Mouse (Mus musculus) intestine, postnatal 0 days (tissue): ENCODE measurements around the gene Sox6. TPM values are rescaled to one million over a fixed set of nuclear protein-coding genes. Genes with fewer than 3 reads are reported as not detected.
A peak's percentile ranks its signal among the peaks of the same experiment; 100 is the strongest.

ENCODE experiments used
- ATAC-seq: fragments of 200-750 bp; cut with Nextera tagmentation; 2 replicates; pipeline ENCODE4 v1.8.0; 2017; ENCODE audit warnings: mild to moderate bottlenecking, moderate TSS enrichment, moderate library complexity
- H3K27ac ChIP-seq: fragments of 300-500 bp; sonication (generic); 2 replicates; pipeline ENCODE4 v1.5.1; 2014; ENCODE audit warnings: mild to moderate bottlenecking, low read depth, low read length, moderate library complexity
- H3K27me3 ChIP-seq: fragments of 300-500 bp; sonication (generic); replicated peaks from 2 replicates; pipeline ENCODE4 v1.6.1; 2014; ENCODE audit warnings: low read length, mixed read lengths; ENCODE audit not compliant: control insufficient read depth, insufficient read depth
- H3K36me3 ChIP-seq: fragments of 300-500 bp; sonication (generic); 2 replicates; pipeline ENCODE4 v1.6.1; 2014; ENCODE audit warnings: mild to moderate bottlenecking, moderate library complexity; ENCODE audit not compliant: control insufficient read depth, insufficient read depth
- H3K4me1 ChIP-seq: fragments of 300-500 bp; sonication (generic); replicated peaks from 2 replicates; pipeline ENCODE4 v1.6.1; 2014; ENCODE audit warnings: antibody characterized with exemption, low read length, mixed read lengths; ENCODE audit not compliant: control insufficient read depth, insufficient read depth
- H3K4me2 ChIP-seq: fragments of 300-500 bp; sonication (generic); replicated peaks from 2 replicates; pipeline ENCODE4 v1.6.1; 2014; ENCODE audit warnings: low read depth, mild to moderate bottlenecking, moderate library complexity
- H3K4me3 ChIP-seq: fragments of 300-500 bp; sonication (generic); 2 replicates; pipeline ENCODE4 v1.5.1; 2014; ENCODE audit warnings: low read depth, low read length
- H3K9ac ChIP-seq: fragments of 300-500 bp; sonication (generic); 2 replicates; pipeline ENCODE4 v1.6.1; 2014; ENCODE audit warnings: mild to moderate bottlenecking, low read depth, low read length
- H3K9me3 ChIP-seq: fragments of 300-500 bp; sonication (generic); 2 replicates; pipeline ENCODE4 v1.6.1; 2016; ENCODE audit warnings: mixed run types; ENCODE audit not compliant: control insufficient read depth
- CTCF ChIP-seq: sonication (generic); IDR thresholded peaks from 2 replicates; pipeline ENCODE4 v1.5.1; 2016; ENCODE audit warnings: low read depth, mild to moderate bottlenecking, control low read depth, antibody characterized with exemption, moderate library complexity
- whole genome bisulfite sequencing: fragments of 180-500 bp; shearing (Covaris S2); extraction: QIAGEN DNeasy Blood & Tissue Kit; methylation state at CpG from one replicate; pipeline ENCODE4 v1.1.7; 2014; 5-methylcytosine and 5-hydroxymethylcytosine counted together
- polyA plus RNA-seq: library from polyadenylated mRNA; unstranded; fragments of >200 nt; fragmentation: Nextera tagmentation; extraction: Ambion mirVana; gene quantifications from 2 replicates; pipeline ENCODE4 v1.2.1, GENCODE M21; 2015

Gene Sox6
- polyA plus RNA-seq, 1 experiment from 2014 or later, result 21.6 TPM

DNA sequence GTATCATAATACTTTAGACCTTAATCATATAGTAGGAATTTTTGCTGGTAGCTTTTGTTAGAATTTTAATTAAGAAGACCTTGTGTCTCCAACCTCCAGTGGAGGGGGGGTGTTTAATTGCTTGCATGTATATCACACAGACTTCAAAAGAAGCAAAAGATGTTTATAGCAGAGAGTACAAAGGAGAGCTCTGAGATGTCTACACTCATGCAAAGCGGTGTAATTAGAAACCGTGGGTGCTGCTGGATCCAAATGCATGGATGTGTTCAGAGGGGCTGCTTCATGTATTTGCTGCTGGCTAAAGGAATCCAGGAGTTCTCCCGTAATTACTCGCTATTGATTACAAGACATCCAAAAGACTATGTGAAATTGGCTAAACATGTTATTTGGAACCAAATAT lies 347.5 kb downstream of the Sox6 start:
- no peak overlapping the region for H3K27ac ChIP-seq
- H3K4me2 ChIP-seq, result no peak overlapping the region
- WGBS, result 87% methylated on average over 4 of the region's 4 CpGs
- no peaks in the 10 kb centered on the region for H3K4me1 ChIP-seq
- H3K4me3 ChIP-seq, result no peak overlapping the region
- no peaks in the 10 kb centered on the region for H3K27me3 ChIP-seq
- no peak for TF ChIP-seq CTCF
- ATAC-seq, result no peak
- no peaks in the 10 kb centered on the region for H3K36me3 ChIP-seq
- H3K9me3 ChIP-seq, result no peaks in the 10 kb centered on the region
- no peak overlapping the region for H3K9ac ChIP-seq

DNA sequence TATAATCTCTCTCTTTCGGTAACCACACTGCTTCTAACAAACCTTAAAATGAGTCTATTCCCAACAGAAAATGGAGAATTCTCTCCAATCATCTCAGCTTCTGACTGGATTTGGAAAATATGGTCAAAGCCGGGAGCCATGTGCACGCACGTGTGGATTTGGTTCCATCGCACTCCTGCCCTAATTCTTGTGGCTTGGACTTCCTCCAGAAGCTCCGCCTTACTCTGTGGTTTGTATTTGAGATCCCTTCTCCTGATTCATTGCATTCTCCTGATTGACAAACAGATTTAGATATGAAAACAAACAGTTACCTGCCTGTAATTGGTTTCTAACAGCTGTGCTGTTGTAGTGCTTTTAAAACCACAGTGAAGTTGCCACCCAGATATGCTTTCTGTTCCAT lies 351.9 kb downstream of the Sox6 start:
- Histone ChIP-seq H3K9me3 (no peaks in the 10 kb centered on the region), H3K36me3 (no peaks in the 10 kb centered on the region), H3K9ac (no peak overlapping the region), H3K4me2 (no peak overlapping the region), H3K4me3 (no peak overlapping the region), H3K4me1 (peaks cover 4% of the 10 kb centered on the region; the same call in 1 of the 2 replicates), H3K27me3 (no peaks in the 10 kb centered on the region), H3K27ac (no peak overlapping the region)
- ATAC-seq, result no peak
- no peak for TF ChIP-seq CTCF
- WGBS, result 86% methylated on average over 6 of the region's 6 CpGs

DNA sequence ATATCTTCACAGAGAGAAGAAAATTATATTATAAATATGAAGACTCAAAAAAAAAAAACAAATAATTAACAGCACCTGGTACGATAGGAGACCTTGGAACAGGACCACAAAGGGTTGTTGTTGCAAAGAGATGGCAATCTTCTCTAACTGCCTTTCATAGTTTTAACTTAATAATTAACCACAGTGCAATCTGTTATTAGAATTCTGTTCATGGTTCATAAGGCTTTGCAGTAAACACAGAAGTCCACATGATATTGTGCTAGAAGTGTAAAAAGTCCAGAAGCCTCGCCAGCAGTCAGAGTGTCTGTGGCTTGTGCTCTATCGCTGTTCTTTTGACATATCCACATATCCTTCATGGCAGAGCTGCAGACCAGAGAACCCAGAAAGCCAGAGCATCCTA lies 354.5 kb downstream of the Sox6 start:
- H3K36me3 ChIP-seq, result no peaks in the 10 kb centered on the region
- no peaks in the 10 kb centered on the region for H3K27me3 ChIP-seq
- H3K4me1 ChIP-seq, result peaks cover 4% of the 10 kb centered on the region; the same call in 1 of the 2 replicates
- TF ChIP-seq CTCF, result no peak
- no peak overlapping the region for H3K9ac ChIP-seq
- H3K27ac ChIP-seq, result no peak overlapping the region
- no peak overlapping the region for H3K4me2 ChIP-seq
- no peaks in the 10 kb centered on the region for H3K9me3 ChIP-seq
- ATAC-seq, result no peak
- no peak overlapping the region for H3K4me3 ChIP-seq
- 44% methylated on average over 3 of the region's 3 CpGs for WGBS

DNA sequence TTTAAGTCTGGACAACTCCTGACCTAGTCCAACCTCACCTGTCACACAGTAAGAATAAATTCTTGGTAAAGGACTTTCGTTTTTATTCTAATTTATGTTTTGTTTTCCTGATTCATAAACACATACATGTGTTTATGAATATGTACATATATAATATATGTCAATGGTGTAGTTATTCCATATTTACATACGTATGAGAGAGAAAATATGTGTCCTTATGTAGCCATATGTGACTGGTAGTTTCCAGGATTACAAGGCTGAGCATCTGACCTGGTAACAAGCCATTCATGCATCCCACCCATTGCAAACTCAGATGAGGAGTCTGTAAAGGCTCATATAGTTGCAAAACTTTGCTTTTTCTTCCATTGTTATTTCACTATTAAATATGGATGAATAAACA lies 366.8 kb downstream of the Sox6 start:
- Histone ChIP-seq H3K27me3 (no peaks in the 10 kb centered on the region), H3K4me3 (no peak overlapping the region), H3K9me3 (no peaks in the 10 kb centered on the region), H3K36me3 (no peaks in the 10 kb centered on the region), H3K27ac (no peak overlapping the region), H3K4me1 (0 out of 2 replicates have a peak, but pooled peaks cover under 1% of the 10 kb centered on the region), H3K4me2 (no peak overlapping the region), H3K9ac (no peak overlapping the region)
- no peak for ATAC-seq
- 72% methylated on average over 2 of the region's 2 CpGs for WGBS
- TF ChIP-seq CTCF, result no peak

DNA sequence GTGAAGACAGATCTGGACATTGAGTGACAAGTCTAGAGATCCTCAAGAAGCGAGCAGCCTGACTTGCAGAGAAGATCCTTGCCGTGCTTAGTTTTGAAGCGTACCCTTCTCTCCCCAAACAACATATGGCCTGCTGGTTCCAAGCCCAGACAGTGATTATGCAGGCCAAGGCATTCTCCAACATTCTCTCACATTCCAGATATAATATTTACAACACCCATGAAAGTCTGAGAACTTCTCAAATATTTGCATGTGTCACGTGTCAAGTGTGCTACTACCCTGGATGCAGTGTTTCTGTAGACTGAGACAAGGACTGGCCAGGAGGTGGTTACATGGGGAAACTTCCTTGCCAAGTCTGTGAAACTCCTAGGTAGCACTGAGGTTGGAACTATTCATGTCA lies 367.3 kb downstream of the Sox6 start:
- Histone ChIP-seq H3K36me3 (no peaks in the 10 kb centered on the region), H3K4me2 (no peak overlapping the region), H3K9ac (no peak overlapping the region), H3K9me3 (no peaks in the 10 kb centered on the region), H3K27ac (no peak overlapping the region), H3K27me3 (no peaks in the 10 kb centered on the region), H3K4me1 (0 out of 2 replicates have a peak, but pooled peaks cover 5% of the 10 kb centered on the region), H3K4me3 (no peak overlapping the region)
- 56% methylated on average over 4 of the region's 4 CpGs for WGBS
- TF ChIP-seq CTCF, result no peak
- ATAC-seq, result no peak

DNA sequence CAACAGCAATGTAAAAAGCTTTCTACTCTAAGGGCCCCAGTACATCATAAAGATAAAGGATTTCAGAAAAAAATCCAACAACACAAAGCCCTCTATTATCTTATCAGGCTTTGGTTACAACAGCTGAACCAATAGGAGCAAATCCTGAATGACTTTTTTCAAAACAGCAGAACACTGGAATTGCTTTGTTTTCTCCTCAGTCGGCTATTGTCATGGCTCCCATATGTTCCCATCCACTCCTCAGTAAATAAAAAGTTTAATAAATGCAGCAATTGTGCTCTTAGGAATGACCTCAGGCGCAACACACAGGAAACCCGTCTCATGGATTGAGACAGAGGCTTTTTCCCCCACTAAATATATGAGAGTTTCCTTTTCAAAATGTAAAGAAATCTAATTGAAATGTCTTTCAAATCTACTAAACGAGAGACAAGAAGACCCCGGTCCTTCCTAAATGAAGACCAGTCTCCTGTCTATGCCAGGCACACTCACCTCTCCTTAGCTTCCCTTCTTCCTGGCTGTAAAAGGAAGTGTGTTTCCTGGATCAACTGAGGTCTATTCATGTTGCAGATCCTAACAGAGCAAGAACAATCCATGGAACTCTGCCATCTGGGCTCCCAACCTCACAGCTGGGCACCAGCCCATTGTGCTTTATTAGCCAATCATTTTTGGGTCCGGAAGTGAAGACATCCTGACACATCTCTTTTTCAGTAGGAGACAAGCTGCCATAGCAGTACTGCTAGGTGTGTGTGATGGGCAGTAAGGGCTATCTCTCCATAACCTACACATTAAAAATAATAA lies 369.2 kb downstream of the Sox6 start:
- Histone ChIP-seq H3K9ac (no peak overlapping the region), H3K9me3 (no peaks in the 10 kb centered on the region), H3K4me1 (0 out of 2 replicates have a peak, but pooled peaks cover 6% of the 10 kb centered on the region), H3K27me3 (no peaks in the 10 kb centered on the region), H3K36me3 (no peaks in the 10 kb centered on the region), H3K4me3 (no peak overlapping the region), H3K27ac (no peak overlapping the region), H3K4me2 (no peak overlapping the region; the same call in 1 of the 2 replicates)
- peak; percentile 82 for ATAC-seq
- 43% methylated on average over 6 of the region's 6 CpGs for WGBS
- TF ChIP-seq CTCF, result no peak
